Mouse (Mus musculus) c-Kit-negative CD71-positive TER-119-positive erythroid progenitor cells, embryonic 14.5 days (primary cell): ENCODE results near the gene Stxbp6.
"Not testable (repeated sequence)": the region's sequence is repeated elsewhere in the genome, so short reads cannot be mapped to it uniquely, and the experiment has no call there.

Experiments used
- DNase-seq: peaks from one replicate; pipeline ENCODE4 v3.0.0-alpha.2; 2013; ENCODE audit warnings: low read depth, low spot score

Stxbp6 gene

GRCm38 (mm10) chr12:45074611-45075342, at the start of gene Stxbp6:
TSS of gene Stxbp6 (minus strand) at chr12:45074709.
- no peak for DNase-seq

GRCm38 (mm10) chr12:45102954-45103353, 28.4 kb upstream of the Stxbp6 start:
- DNase-seq, result not testable (repeated sequence)

GRCm38 (mm10) chr12:45093732-45094131, 19.2 kb upstream of the Stxbp6 start:
- no peak for DNase-seq

- DNase-seq, result no peak
These were observed 17.9 kb upstream of the Stxbp6 start for GRCm38 (mm10) chr12:45092444-45092843.

GRCm38 (mm10) chr12:45083145-45083475, 8.6 kb upstream of the Stxbp6 start:
- no peak for DNase-seq

- DNase-seq, result no peak
These were observed 8.1 kb upstream of the Stxbp6 start for GRCm38 (mm10) chr12:45082379-45083144.

- no peak for DNase-seq
These were observed 7.1 kb upstream of the Stxbp6 start for GRCm38 (mm10) chr12:45081617-45082016.

GRCm38 (mm10) chr12:45080753-45081122, 6.2 kb upstream of the Stxbp6 start:
- DNase-seq, result no peak

- no peak for DNase-seq
These were observed 5.7 kb upstream of the Stxbp6 start for GRCm38 (mm10) chr12:45080036-45080752.

GRCm38 (mm10) chr12:45075631-45076030, 1.1 kb upstream of the Stxbp6 start:
- no peak for DNase-seq

- no peak for DNase-seq
These were observed 387 bp downstream of the Stxbp6 start for GRCm38 (mm10) chr12:45074042-45074601.

GRCm38 (mm10) chr12:45073331-45074041, 1.0 kb downstream of the Stxbp6 start:
- no peak for DNase-seq

GRCm38 (mm10) chr12:45072185-45072584, 2.3 kb downstream of the Stxbp6 start:
- DNase-seq, result no peak

GRCm38 (mm10) chr12:45070186-45070585, 4.3 kb downstream of the Stxbp6 start:
- no peak for DNase-seq

GRCm38 (mm10) chr12:45068145-45068754, 6.3 kb downstream of the Stxbp6 start:
- DNase-seq, result no peak

- DNase-seq, result no peak
These were observed 6.8 kb downstream of the Stxbp6 start for GRCm38 (mm10) chr12:45067686-45068085.

GRCm38 (mm10) chr12:45067047-45067685, 7.3 kb downstream of the Stxbp6 start:
- no peak for DNase-seq

GRCm38 (mm10) chr12:45063606-45064005, 10.9 kb downstream of the Stxbp6 start:
- DNase-seq, result no peak

GRCm38 (mm10) chr12:45061336-45061735, 13.2 kb downstream of the Stxbp6 start:
- no peak for DNase-seq

GRCm38 (mm10) chr12:45060804-45061203, 13.7 kb downstream of the Stxbp6 start:
- no peak for DNase-seq

- DNase-seq, result no peak
These were observed 16.5 kb downstream of the Stxbp6 start for GRCm38 (mm10) chr12:45058007-45058406.
